Mouse (Mus musculus) G1E (cell line): ENCODE measurements at regions not wholly inside any gene's neighbourhood (a gene's known extent, or its start where the extent isn't known, plus 50 kb on each side); places are given as distances from the start of the nearest gene placed in this dataset.

ENCODE experiments used
- CTCF ChIP-seq: IDR thresholded peaks from 2 replicates; pipeline ENCODE4 v1.5.1; 2012; ENCODE audit warnings: low read depth, low read length, inconsistent platforms, mixed read lengths
- GATA1 ChIP-seq: IDR thresholded peaks from 2 replicates; pipeline ENCODE4 v1.6.1; 2012; ENCODE audit warnings: borderline replicate concordance, low read length, inconsistent platforms, mixed read lengths
- GATA2 ChIP-seq: IDR thresholded peaks from 2 replicates; pipeline ENCODE4 v1.6.1; 2012; ENCODE audit warnings: low read depth, low read length, inconsistent platforms, borderline replicate concordance
- POLR2AphosphoS5 ChIP-seq: IDR thresholded peaks from 2 replicates; pipeline ENCODE4 v1.6.1; 2012; ENCODE audit warnings: low read depth, low read length, inconsistent platforms; ENCODE audit not compliant: insufficient replicate concordance
- TAL1 ChIP-seq: conservative IDR thresholded peaks from 2 replicates; pipeline ENCODE4 v1.6.1; 2012; ENCODE audit warnings: low read depth, low read length, inconsistent platforms, mixed read lengths

DNA sequence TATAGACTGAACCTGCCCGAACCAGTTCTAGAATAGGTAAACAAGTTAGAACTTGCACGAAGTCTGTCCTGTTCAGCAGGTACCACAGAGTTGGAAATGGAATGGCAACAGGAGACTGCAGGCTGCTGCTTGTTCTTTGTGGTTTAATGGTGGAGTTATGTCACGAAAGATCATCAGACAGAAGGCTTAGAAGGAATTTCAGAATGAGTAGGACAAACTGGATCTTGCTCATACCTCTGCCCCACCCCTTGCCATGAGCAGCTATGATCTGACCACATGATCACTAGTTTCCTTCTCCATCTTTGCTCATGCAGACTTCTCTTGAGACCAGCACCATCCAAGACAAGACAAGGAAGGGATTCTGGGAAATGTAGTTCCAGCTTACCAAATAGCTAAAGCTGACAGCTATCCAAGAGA lies 63.9 kb upstream of the Tet2 start:
- TF ChIP-seq CTCF: no peak
- no peak for TF ChIP-seq TAL1
- TF ChIP-seq GATA2: no peak
- no peak for TF ChIP-seq GATA1
- TF ChIP-seq POLR2AphosphoS5: no peak
